Mouse (Mus musculus) lung, adult 18-20 months (tissue): ENCODE data around the gene Slc22a5.

Source experiments
- DNase-seq, 2 experiments: peaks; one replicate each; pipeline ENCODE4 v3.0.0; 2022; ENCODE audit warnings: mixed read lengths in 2 of 2

Slc22a5 gene

GRCm38 (mm10) chr11:53891505-53892451, at the start of gene Slc22a5:
Gene Slc22a5 (minus strand): TSS chr11:53891660.
- peak; percentile 100 for DNase-seq

DNA sequence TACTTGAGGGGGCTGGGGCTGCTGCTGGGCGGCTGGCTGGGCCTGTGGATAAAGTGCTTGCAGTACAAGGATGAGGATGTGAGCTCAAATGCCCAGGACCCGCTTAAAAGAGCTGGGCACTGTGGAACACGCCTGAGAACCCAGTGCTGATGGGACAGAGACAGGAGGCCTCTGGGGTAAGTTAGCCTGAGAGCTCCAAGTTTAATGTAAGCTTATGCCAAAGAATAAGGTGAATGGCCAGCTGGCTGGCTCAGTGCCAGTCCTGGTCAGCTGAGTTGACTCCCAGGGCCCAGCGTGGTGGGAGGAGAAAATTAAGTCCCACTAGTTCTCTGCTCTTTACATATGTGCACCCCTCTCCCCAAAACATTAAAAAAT, 40.5 kb upstream of the Slc22a5 start:
- peak in 1 of 2 experiments; percentile 6 for DNase-seq

DNA sequence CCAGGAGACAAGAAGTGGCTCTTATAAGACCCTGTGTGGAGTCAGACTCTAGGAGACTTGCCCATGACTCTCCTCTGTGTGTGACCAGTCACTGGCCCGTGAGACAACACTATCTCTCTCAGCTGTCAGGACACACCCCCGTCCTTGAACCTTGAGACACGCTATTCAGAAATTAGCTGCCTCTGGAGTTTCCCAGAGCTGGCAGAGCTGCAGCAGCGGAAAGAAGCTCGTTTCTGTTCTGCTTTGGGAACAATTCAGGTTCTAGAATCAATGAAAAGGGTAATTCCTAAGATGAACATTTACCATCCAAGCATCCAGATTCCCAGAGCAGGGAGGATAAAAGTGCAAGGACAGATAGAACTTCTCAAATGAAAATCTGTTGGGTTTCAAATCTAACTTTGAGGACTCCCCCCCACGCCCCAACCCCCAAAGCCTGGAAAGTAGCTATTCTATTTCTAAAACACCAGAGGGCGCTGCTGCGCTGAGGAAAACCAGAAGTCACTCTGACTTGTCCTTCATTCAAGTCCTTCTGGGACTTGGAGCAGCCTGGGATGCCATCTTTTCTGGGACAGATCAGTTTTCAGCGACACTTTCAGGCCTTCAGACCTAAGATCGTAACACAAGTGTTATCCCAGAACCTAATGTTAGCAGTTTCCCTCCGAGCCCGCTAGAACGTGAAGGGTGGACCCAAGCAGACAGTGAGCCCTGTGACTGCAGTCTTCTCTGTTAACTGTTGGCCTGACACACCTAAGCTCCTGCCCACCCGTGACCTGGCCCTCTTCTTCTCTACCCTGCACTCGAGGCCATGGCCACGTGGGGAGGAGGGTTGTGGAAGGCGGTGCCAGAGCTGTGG, 39.9 kb upstream of the Slc22a5 start:
- DNase-seq = peak; percentile 30 to 53

DNA sequence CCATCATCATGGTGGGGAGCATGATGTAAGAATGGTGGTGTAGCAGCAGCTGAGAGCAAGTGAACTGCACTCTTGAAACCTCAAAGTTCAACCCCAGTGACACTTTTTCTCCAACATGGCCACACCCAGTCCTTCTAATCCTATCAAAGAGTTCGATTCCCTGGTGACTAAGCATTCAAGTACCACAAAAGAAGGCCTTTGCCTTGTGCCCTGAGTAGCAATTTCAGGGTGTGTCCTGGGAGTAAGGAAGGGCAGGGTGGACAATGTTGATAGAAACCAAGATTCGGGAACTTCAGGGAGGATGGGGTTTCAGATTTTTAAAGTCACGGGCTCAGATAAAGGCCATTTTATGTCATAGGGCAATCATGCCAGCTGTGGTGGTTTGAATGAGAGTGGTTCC, 38.3 kb upstream of the Slc22a5 start:
- DNase-seq = no peak

GRCm38 (mm10) chr11:53928585-53928984, 37.1 kb upstream of the Slc22a5 start:
- peak in 1 of 2 experiments; percentile 18 for DNase-seq

GRCm38 (mm10) chr11:53926303-53926702, 34.8 kb upstream of the Slc22a5 start:
- DNase-seq = no peak

DNA sequence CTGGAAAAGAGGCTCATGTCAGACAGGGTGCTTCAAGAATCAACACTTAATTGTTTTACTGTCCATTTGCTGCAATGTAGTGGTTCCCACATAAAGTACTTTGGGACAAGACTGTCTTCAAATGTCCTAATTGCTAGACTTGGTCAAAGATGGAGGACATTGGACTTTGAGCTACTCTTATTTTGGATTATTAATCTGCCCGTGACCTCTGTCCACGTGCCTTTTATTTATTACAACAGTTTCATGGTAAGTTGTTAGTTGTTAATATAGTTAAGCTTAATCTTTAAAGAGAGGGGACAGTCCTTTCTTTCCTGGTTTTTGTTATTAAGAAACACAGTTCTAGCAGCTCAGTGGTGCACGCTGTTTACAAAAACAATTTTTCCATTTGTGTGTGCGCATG, 27.4 kb upstream of the Slc22a5 start:
- no peak for DNase-seq

DNA sequence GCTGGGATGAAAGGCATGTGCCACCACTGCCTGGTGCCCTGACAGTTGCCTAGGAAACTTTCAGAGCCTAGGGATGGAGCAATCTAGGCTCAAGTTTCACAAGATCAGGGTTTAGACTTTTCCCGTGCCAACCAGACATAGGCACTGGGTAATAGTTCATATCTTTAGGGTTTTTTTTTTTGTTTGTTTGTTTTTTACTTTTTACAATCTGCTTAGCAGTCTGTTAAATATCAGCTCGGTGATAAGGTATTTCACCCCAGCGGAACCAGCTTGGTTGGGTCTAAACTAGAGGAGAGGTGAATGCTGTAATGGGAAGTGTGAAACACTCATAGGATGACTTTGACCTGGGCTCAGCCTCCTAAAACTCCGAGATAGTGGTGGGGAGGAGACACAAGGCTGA, 19.6 kb upstream of the Slc22a5 start:
- DNase-seq = no peak

GRCm38 (mm10) chr11:53908686-53909085, 17.2 kb upstream of the Slc22a5 start:
- no peak for DNase-seq

DNA sequence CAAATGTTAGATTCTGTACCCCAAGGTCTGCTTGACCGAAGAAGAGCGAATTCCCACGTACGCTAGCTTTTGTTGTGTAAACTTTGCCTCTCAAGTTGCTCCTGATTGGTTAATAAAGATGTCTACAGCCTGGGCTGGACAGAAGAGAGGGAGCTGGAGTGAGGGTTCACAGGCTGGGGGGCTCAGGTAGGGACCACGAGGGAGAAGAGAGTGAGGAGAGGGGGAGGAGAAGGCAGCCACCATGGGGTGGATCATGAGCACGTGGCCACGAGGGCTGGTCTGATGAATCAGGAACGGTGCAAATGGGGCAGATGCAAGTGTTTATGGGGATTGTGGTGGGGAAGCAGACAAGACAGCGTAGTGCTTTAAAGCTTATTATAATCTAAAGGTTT, 13.1 kb upstream of the Slc22a5 start:
- DNase-seq = no peak

DNA sequence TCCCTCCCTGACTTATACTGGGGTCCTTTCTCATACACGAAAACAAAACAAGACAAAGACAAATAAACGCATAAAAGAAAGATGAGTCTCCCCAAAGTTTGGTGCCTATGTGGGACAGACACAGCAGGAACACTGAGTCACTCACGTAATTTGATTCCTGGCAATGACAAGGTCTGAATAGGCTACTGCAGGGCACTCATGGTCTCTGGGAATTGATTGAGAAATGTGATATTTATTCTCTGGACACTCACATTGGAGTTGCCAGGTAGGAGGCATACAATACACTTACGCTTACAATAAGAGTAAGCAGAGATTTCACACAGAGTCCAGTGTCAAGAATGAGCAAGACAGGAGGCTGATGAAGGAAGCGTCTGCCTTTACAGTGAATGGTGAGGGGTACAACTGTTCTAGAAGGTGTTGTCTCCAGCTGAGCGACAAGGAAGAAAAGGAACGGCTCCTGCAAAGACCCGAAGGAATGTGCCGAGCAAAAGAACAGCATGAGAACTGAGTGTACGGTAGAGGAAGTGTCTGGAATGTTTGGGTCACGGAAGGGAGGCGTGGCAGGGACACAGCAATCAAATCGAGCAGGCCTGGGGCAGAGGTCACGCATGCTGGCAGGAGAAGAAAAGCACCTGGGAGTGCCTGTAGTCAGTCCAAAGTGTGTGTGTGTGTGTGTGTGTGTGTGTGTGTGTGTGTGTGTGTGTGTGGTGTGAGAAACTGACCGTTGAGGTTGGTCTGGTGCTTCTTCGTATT, 12.5 kb upstream of the Slc22a5 start:
- DNase-seq = peak; percentile 85 to 92

GRCm38 (mm10) chr11:53902741-53903140, 11.3 kb upstream of the Slc22a5 start:
- no peak for DNase-seq

DNA sequence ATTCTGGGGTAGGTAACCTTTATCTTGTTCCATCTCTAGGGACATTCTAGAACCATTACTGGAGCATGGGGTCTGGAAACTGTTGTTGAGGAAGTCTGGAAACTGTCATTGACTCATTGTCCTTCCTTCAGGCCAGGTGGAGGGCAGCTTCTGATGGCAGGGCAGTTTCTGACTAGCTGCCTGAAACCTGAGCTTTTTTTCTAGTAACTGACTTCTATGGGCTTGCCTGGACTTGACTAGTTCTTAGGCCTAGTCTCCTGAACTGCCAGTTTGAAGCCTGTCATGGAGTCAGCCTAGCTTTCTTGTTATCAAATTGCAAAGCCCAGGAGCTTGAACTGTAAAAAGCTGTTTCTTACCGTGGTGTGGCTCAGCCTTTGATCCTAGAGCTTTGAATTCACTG, 9.5 kb upstream of the Slc22a5 start:
- no peak for DNase-seq

- no peak for DNase-seq
These were observed 8.5 kb upstream of the Slc22a5 start for GRCm38 (mm10) chr11:53899981-53900380.

- DNase-seq = peak in 1 of 2 experiments; percentile 41
These were observed 7.5 kb upstream of the Slc22a5 start for GRCm38 (mm10) chr11:53899004-53899403.

DNA sequence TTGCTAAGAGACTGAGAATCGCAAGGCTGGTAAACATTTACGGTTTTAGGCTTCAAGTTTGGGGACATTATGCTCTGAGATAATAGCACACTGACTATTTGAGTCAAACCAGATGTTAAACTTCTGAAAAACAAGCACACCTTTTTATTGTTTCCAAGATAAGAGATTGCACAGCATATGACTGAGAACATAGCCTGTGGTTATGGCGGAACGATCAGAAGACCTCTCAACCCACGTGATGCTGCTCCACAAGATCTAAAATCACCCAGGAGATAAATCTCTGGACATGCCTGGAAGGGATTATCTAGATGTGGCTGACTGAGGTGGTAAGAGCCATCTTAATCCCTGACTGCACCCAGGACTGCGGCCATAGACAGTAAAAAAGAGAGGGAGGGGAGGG, 5.5 kb upstream of the Slc22a5 start:
- no peak for DNase-seq

- DNase-seq = no peak
These were observed 2.0 kb upstream of the Slc22a5 start for GRCm38 (mm10) chr11:53893451-53893850.

GRCm38 (mm10) chr11:53892716-53893416, 1.4 kb upstream of the Slc22a5 start:
- peak; percentile 53 to 60 for DNase-seq

- DNase-seq = peak; percentile 40 to 53
These were observed 455 bp downstream of the Slc22a5 start for GRCm38 (mm10) chr11:53890906-53891504.

GRCm38 (mm10) chr11:53890225-53890624, 1.2 kb downstream of the Slc22a5 start:
- DNase-seq = no peak

- no peak for DNase-seq
These were observed 2.3 kb downstream of the Slc22a5 start for GRCm38 (mm10) chr11:53889091-53889645.
